Mouse (Mus musculus) forebrain, postnatal 0 days (tissue): ENCODE results near the gene Akap2. TPM values are rescaled to one million over a fixed set of nuclear protein-coding genes. Genes with fewer than 3 reads are reported as not detected.
A peak's percentile ranks its signal among the peaks of the same experiment; 100 is the strongest.

ENCODE experiments used
- ATAC-seq: fragments of 200-750 bp; cut with Nextera tagmentation; 2 replicates; pipeline ENCODE4 v1.8.0; 2017; ENCODE audit warnings: mild to moderate bottlenecking, moderate library complexity
- DNase-seq: peaks from one replicate; pipeline ENCODE4 v3.0.0-alpha.2; 2015
- H3K27ac ChIP-seq: fragments of 300-500 bp; sonication (generic); 2 replicates; pipeline ENCODE4 v1.5.1; 2014; ENCODE audit warnings: low read depth, mild to moderate bottlenecking, antibody characterized with exemption, low read length, moderate library complexity, mixed read lengths
- H3K27me3 ChIP-seq: fragments of 300-500 bp; sonication (generic); 2 replicates; pipeline ENCODE4 v1.6.1; 2014; ENCODE audit warnings: mild to moderate bottlenecking, low read length, mixed read lengths; ENCODE audit not compliant: insufficient read depth
- H3K36me3 ChIP-seq: fragments of 300-500 bp; sonication (generic); 2 replicates; pipeline ENCODE4 v1.6.1; 2014; ENCODE audit warnings: mild to moderate bottlenecking, moderate library complexity; ENCODE audit not compliant: insufficient read depth
- H3K4me1 ChIP-seq: fragments of 300-500 bp; sonication (generic); 2 replicates; pipeline ENCODE4 v1.6.1; 2014; ENCODE audit warnings: antibody characterized with exemption; ENCODE audit not compliant: insufficient read depth
- H3K4me2 ChIP-seq: fragments of 300-500 bp; sonication (generic); 2 replicates; pipeline ENCODE4 v1.6.1; 2014; ENCODE audit warnings: low read depth, mild to moderate bottlenecking, moderate library complexity
- H3K4me3 ChIP-seq: fragments of 300-500 bp; sonication (generic); 2 replicates; pipeline ENCODE4 v1.5.1; 2014; ENCODE audit warnings: low read depth, low read length, mixed read lengths
- H3K9ac ChIP-seq: fragments of 300-500 bp; sonication (generic); 2 replicates; pipeline ENCODE4 v1.6.1; 2014; ENCODE audit warnings: mild to moderate bottlenecking
- H3K9me3 ChIP-seq: fragments of 300-500 bp; sonication (generic); 2 replicates; pipeline ENCODE4 v1.6.1; 2016; ENCODE audit warnings: low read length
- CTCF ChIP-seq: sonication (generic); IDR thresholded peaks from 2 replicates; pipeline ENCODE4 v1.5.1; 2016; ENCODE audit warnings: antibody characterized with exemption, control low read depth, low read depth
- WGBS: fragments of 180-500 bp; shearing (Covaris S2); extraction: QIAGEN DNeasy Blood & Tissue Kit; methylation state at CpG from one replicate; pipeline ENCODE4 v1.1.7; 2014; 5-methylcytosine and 5-hydroxymethylcytosine counted together
- polyA plus RNA-seq: library from polyadenylated mRNA; unstranded; fragments of >200 nt; fragmentation: Nextera tagmentation; extraction: Ambion mirVana; gene quantifications from 2 replicates; pipeline ENCODE4 v1.2.1, GENCODE M21; 2015
- total RNA-seq: library from RNA; depleted of rRNA; stranded (reverse); fragments of >200 nt; gene quantifications from 2 replicates; pipeline ENCODE4 v1.2.3, GENCODE M21; 2014

Gene Akap2
- total and polyA plus RNA-seq, 2 experiments from 2014 or later, result 7.0 to 15.0 TPM

GRCm38 (mm10) chr4:57687583-57687982, 29.9 kb upstream of the Akap2 start:
- no peak overlapping the region for H3K9ac ChIP-seq
- H3K36me3 ChIP-seq, result 0 out of 2 replicates have a peak, but pooled peaks cover 11% of the 10 kb centered on the region
- H3K4me2 ChIP-seq, result no peak overlapping the region
- no peak for TF ChIP-seq CTCF
- H3K4me1 ChIP-seq, result no peaks in the 10 kb centered on the region
- no peak overlapping the region for H3K27ac ChIP-seq
- no peaks in the 10 kb centered on the region for H3K27me3 ChIP-seq
- H3K9me3 ChIP-seq, result no peaks in the 10 kb centered on the region
- no peak overlapping the region for H3K4me3 ChIP-seq
- ATAC-seq (no peak), DNase-seq (no peak)
- WGBS, result 91% methylated on average over 3 of the region's 3 CpGs

GRCm38 (mm10) chr4:57688131-57688530, 29.3 kb upstream of the Akap2 start:
- ATAC-seq, result no peak
- H3K9me3 ChIP-seq, result no peaks in the 10 kb centered on the region
- H3K9ac ChIP-seq, result no peak overlapping the region
- H3K27ac ChIP-seq, result no peak overlapping the region
- no peaks in the 10 kb centered on the region for H3K27me3 ChIP-seq
- TF ChIP-seq CTCF, result no peak
- no peak for DNase-seq
- H3K4me1 ChIP-seq, result no peaks in the 10 kb centered on the region
- 73% methylated on average over 9 of the region's 9 CpGs for WGBS
- no peak overlapping the region for H3K4me2 ChIP-seq
- H3K36me3 ChIP-seq, result 0 out of 2 replicates have a peak, but pooled peaks cover 11% of the 10 kb centered on the region
- H3K4me3 ChIP-seq, result no peak overlapping the region

- DNase-seq (no peak), ATAC-seq (no peak)
- Histone ChIP-seq H3K9me3 (no peaks in the 10 kb centered on the region), H3K27ac (no peak overlapping the region), H3K36me3 (peaks cover 11% of the 10 kb centered on the region; the same call in 1 of the 2 replicates), H3K4me3 (no peak overlapping the region), H3K27me3 (no peaks in the 10 kb centered on the region), H3K4me1 (no peaks in the 10 kb centered on the region), H3K4me2 (no peak overlapping the region), H3K9ac (no peak overlapping the region)
- TF ChIP-seq CTCF, result no peak
- 81% methylated on average over 6 of the region's 6 CpGs for WGBS
Observed at GRCm38 (mm10) chr4:57690001-57690400, 27.5 kb upstream of the Akap2 start.

DNA sequence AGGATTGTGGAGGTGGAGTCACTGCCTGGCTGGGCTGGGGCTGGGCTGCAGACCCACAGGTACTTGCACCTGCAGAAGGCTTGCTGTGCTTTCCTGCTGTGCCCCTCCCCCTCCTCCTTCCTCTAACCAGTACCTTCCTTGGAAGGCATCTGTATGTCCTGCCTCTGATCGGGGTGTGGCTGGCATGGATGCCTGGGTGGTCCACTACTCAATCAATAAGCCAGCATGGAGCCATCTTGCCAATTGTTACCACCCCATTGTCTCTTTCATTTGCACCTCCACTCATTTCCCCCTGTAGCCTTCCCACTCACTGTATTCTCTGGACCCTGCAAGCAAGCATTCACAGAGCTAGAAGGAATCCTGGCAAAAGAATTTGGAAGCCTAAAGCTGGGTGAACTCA, 26.7 kb upstream of the Akap2 start:
- H3K9ac ChIP-seq, result no peak overlapping the region
- H3K4me3 ChIP-seq, result no peak overlapping the region
- no peak overlapping the region for H3K27ac ChIP-seq
- DNase-seq (no peak), ATAC-seq (no peak)
- no peak for TF ChIP-seq CTCF
- no peak overlapping the region for H3K4me2 ChIP-seq
- 55% methylated on average over 1 of the region's 1 CpGs for WGBS
- peaks cover 11% of the 10 kb centered on the region; the same call in 1 of the 2 replicates for H3K36me3 ChIP-seq
- H3K9me3 ChIP-seq, result no peaks in the 10 kb centered on the region
- no peaks in the 10 kb centered on the region for H3K4me1 ChIP-seq
- H3K27me3 ChIP-seq, result no peaks in the 10 kb centered on the region

DNA sequence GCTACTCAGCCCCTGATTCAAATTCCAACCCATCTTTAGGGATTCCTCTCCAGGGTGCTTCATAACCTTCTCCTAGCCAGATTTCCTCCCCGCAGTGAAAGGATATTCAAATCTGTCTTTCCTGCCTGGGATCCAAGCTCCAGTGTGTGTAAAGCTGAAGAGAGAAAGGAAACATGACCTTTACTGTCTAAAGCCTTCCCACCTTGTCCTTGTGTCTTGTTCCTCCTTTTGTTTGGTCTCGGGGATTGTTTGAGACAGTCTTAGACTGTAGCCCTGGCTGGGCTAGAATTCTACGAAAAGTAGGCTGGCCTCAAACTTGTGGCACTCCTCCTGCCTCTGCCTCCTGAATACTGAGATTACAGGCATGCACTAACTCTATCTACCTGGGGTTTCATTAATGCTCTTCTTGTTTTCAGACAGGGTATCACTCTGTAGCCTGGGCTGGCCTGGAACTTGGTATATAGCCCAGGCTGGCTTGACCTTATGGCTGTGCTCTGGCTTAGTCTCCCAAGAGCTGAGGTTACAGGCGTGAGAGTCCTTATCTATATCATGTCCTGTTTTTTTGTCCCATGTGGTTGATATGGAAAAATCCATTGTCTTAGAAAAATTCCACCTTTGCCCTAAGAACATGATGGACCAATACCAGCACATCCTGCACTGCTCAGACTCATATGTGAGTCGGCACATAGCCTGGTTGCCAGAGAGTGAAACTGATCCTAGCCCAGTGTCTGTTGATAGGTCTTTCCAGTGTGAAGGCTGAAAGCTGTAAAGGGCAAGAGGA, 22.9 kb upstream of the Akap2 start:
- Histone ChIP-seq H3K36me3 (peaks cover 7% of the 10 kb centered on the region; the same call in 1 of the 2 replicates), H3K9ac (no peak overlapping the region), H3K27ac (no peak overlapping the region), H3K4me3 (no peak overlapping the region), H3K9me3 (no peaks in the 10 kb centered on the region), H3K4me1 (no peaks in the 10 kb centered on the region), H3K4me2 (no peak overlapping the region), H3K27me3 (no peaks in the 10 kb centered on the region)
- 90% methylated on average over 5 of the region's 5 CpGs for WGBS
- no peak for TF ChIP-seq CTCF
- DNase-seq, result no peak
- ATAC-seq, result no peak

DNA sequence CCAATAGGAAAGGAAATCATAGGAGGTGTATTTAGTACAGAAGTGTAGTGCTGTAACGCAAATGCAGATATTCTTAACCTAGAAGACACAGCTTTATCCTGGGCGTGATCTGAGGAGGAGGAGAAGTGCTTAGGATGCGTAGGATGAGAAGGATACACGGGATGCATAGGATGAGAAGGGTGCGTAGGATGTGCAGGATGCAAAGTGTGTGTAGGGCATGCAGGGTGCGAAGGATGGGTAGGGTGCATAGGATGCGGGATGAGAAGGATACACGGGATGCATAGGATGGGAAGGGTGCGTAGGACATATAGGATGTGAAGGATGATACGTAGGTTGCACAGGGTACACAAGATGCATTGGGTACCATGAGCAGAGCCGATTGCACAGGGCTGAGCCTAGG, 20.5 kb upstream of the Akap2 start:
- TF ChIP-seq CTCF, result no peak
- no peaks in the 10 kb centered on the region for H3K4me1 ChIP-seq
- H3K36me3 ChIP-seq, result no peaks in the 10 kb centered on the region; the same call in 1 of the 2 replicates
- no peaks in the 10 kb centered on the region for H3K9me3 ChIP-seq
- H3K4me2 ChIP-seq, result no peak overlapping the region
- WGBS, result 97% methylated on average over 11 of the region's 11 CpGs
- no peak for DNase-seq
- no peak for ATAC-seq
- H3K9ac ChIP-seq, result no peak overlapping the region
- H3K4me3 ChIP-seq, result no peak overlapping the region
- no peak overlapping the region for H3K27ac ChIP-seq
- H3K27me3 ChIP-seq, result no peaks in the 10 kb centered on the region

GRCm38 (mm10) chr4:57697918-57698611, 19.4 kb upstream of the Akap2 start:
- Histone ChIP-seq H3K36me3 (no peaks in the 10 kb centered on the region; the same call in 1 of the 2 replicates), H3K4me3 (no peak overlapping the region), H3K4me1 (no peaks in the 10 kb centered on the region), H3K9ac (no peak overlapping the region), H3K27ac (no peak overlapping the region), H3K27me3 (no peaks in the 10 kb centered on the region), H3K9me3 (no peaks in the 10 kb centered on the region), H3K4me2 (no peak overlapping the region)
- ATAC-seq (peak; percentile 29; the same call in 1 of the 2 replicates), DNase-seq (no peak)
- whole genome bisulfite sequencing, result 85% methylated on average over 12 of the region's 12 CpGs
- TF ChIP-seq CTCF, result no peak
